Mouse (Mus musculus) ES-Bruce4 (cell line): ENCODE data around the gene Rtn4r.

Experiments used
- CTCF ChIP-seq: IDR thresholded peaks from one replicate; pipeline ENCODE4 v1.8.1; 2011; ENCODE audit warnings: low read depth, low read length
- POLR2A ChIP-seq: IDR thresholded peaks from one replicate; pipeline ENCODE4 v1.8.1; 2011; ENCODE audit warnings: low read length; ENCODE audit not compliant: insufficient read depth

DNA sequence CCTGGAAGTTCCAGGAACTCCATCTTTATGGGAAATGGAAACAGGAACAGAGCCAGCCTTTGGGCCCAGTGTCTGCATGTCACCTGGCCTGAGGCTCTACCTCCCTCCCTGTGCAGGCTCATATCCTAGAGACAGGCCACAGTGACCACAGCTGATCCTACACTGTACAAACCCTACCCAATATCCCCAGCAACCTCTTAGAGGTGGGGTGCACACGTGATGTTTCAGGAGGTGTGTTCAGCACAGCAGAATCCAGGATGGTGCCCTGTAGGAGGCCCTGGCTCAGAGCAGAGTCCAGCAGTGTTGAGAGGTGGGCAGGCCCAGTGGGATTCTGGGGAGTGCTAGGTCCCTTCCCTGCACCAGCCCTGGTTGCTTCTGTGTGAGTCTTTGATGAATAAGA lies 4.0 kb upstream of the Rtn4r start:
- no peak for TF ChIP-seq CTCF
- TF ChIP-seq POLR2A = no peak
